Mouse (Mus musculus) MEL (cell line): Measurements from ENCODE around the gene Gon7. TPM values are rescaled to one million over a fixed set of nuclear protein-coding genes. Genes with fewer than 3 reads are reported as not detected.
A peak's percentile ranks its signal among the peaks of the same experiment; 100 is the strongest.

Source experiments
- DNase-seq: peaks from one replicate; pipeline ENCODE4 v3.0.0; 2011; ENCODE audit warnings: low read depth, low spot score
- H3K27ac ChIP-seq: 2 replicates; pipeline ENCODE4 v1.5.1; 2012; ENCODE audit warnings: low read depth, mild to moderate bottlenecking, control low read depth, low read length, moderate library complexity; ENCODE audit not compliant: control insufficient read depth
- H3K27me3 ChIP-seq, 2 experiments: fragments of 150-350 bp in 1 of 2; sonication (generic) in 1 of 2; 2 replicates each; pipeline ENCODE4 v1.6.1; 2012; ENCODE audit warnings: low read length in 2 of 2, mild to moderate bottlenecking in 2 of 2, improper control_type of control experiment in 1 of 2, moderate library complexity in 1 of 2; ENCODE audit not compliant: insufficient read depth in 2 of 2, control insufficient read depth in 1 of 2
- H3K36me3 ChIP-seq, 2 experiments: 2 replicates each; pipeline ENCODE4 v1.6.1; 2012 to 2014; ENCODE audit warnings: low read length in 2 of 2, improper control_type of control experiment in 1 of 2, inconsistent platforms in 1 of 2, mild to moderate bottlenecking in 1 of 2; ENCODE audit not compliant: insufficient read depth in 2 of 2, control insufficient read depth in 1 of 2
- H3K4me1 ChIP-seq, 2 experiments: fragments of 150-350 bp in 1 of 2; sonication (generic) in 1 of 2; 2 replicates each; pipeline ENCODE4 v1.6.1; 2012; ENCODE audit warnings: low read length in 2 of 2, improper control_type of control experiment in 1 of 2, mild to moderate bottlenecking in 1 of 2; ENCODE audit not compliant: insufficient read depth in 2 of 2, control insufficient read depth in 1 of 2
- H3K4me3 ChIP-seq, 2 experiments: fragments of 150-350 bp in 1 of 2; sonication (generic) in 1 of 2; 2 replicates each; pipeline ENCODE4 v1.5.1; 2012; ENCODE audit warnings: low read depth in 2 of 2, low read length in 2 of 2, mild to moderate bottlenecking in 2 of 2, moderate library complexity in 2 of 2, control low read depth in 1 of 2, improper control_type of control experiment in 1 of 2; ENCODE audit not compliant: control insufficient read depth in 1 of 2, insufficient read depth in 1 of 2
- H3K79me2 ChIP-seq: 2 replicates; pipeline ENCODE4 v1.6.1; 2012; ENCODE audit warnings: mild to moderate bottlenecking, low read length, moderate library complexity; ENCODE audit not compliant: control insufficient read depth, poor library complexity, insufficient read depth
- H3K9ac ChIP-seq: 2 replicates; pipeline ENCODE4 v1.6.1; 2012; ENCODE audit warnings: low read depth, mild to moderate bottlenecking, control low read depth, low read length, moderate library complexity; ENCODE audit not compliant: control insufficient read depth, poor library complexity, severe bottlenecking
- H3K9me3 ChIP-seq: fragments of 150-350 bp; sonication (generic); replicated peaks from 2 replicates; pipeline ENCODE4 v1.6.1; 2012; ENCODE audit warnings: mild to moderate bottlenecking, low read length, improper control_type of control experiment, moderate library complexity; ENCODE audit not compliant: insufficient read depth
- CHD1 ChIP-seq: IDR thresholded peaks from 2 replicates; pipeline ENCODE4 v1.6.1; 2012; ENCODE audit warnings: low read depth, mild to moderate bottlenecking, inconsistent platforms, low read length, improper control_type of control experiment
- CTCF ChIP-seq, 3 experiments: IDR thresholded peaks in 2 of 3; conservative IDR thresholded peaks in 1 of 3; 2 replicates each; pipeline ENCODE4 v1.5.1; 2011 to 2012; ENCODE audit warnings: low read length in 3 of 3, low read depth in 2 of 3, mild to moderate bottlenecking in 2 of 3, improper control_type of control experiment in 1 of 3, inconsistent platforms in 1 of 3, mixed read lengths in 1 of 3, moderate library complexity in 1 of 3; ENCODE audit not compliant: control insufficient read depth in 1 of 3, insufficient read depth in 1 of 3, poor library complexity in 1 of 3, severe bottlenecking in 1 of 3
- EP300 ChIP-seq, 2 experiments: IDR thresholded peaks; 2 replicates each; pipeline ENCODE4 v1.6.1; 2011; ENCODE audit warnings: improper control_type of control experiment in 2 of 2, low read length in 2 of 2, low read depth in 1 of 2, mild to moderate bottlenecking in 1 of 2
- GABPA ChIP-seq: IDR thresholded peaks from 2 replicates; pipeline ENCODE4 v1.6.1; 2012; ENCODE audit warnings: low read depth, mild to moderate bottlenecking, inconsistent platforms, low read length, improper control_type of control experiment, moderate library complexity
- MAFK ChIP-seq: IDR thresholded peaks from 2 replicates; pipeline ENCODE4 v1.6.1; 2011; ENCODE audit warnings: low read depth, mild to moderate bottlenecking, low read length, improper control_type of control experiment, borderline replicate concordance
- MAZ ChIP-seq: IDR thresholded peaks from 2 replicates; pipeline ENCODE4 v1.6.1; 2012; ENCODE audit warnings: low read depth, mild to moderate bottlenecking, inconsistent platforms, low read length, improper control_type of control experiment
- MXI1 ChIP-seq: IDR thresholded peaks from 2 replicates; pipeline ENCODE4 v1.6.1; 2011; ENCODE audit warnings: mild to moderate bottlenecking, low read depth, low read length, improper control_type of control experiment
- NELFE ChIP-seq: IDR thresholded peaks from 2 replicates; pipeline ENCODE4 v1.6.1; 2011; ENCODE audit warnings: low read depth, low read length, improper control_type of control experiment
- POLR2AphosphoS2 ChIP-seq: IDR thresholded peaks from 2 replicates; pipeline ENCODE4 v1.6.1; 2011; ENCODE audit warnings: low read length, improper control_type of control experiment
- RCOR1 ChIP-seq: IDR thresholded peaks from 2 replicates; pipeline ENCODE4 v1.6.1; 2012; ENCODE audit warnings: low read depth, mild to moderate bottlenecking, inconsistent platforms, low read length, improper control_type of control experiment
- TAL1 ChIP-seq: IDR thresholded peaks from 2 replicates; pipeline ENCODE4 v1.6.1; 2012; ENCODE audit warnings: mild to moderate bottlenecking, inconsistent platforms, low read length, moderate library complexity, mixed read lengths
- TCF12 ChIP-seq: IDR thresholded peaks from 2 replicates; pipeline ENCODE4 v1.6.1; 2014; ENCODE audit warnings: low read depth, mild to moderate bottlenecking, inconsistent platforms, low read length, improper control_type of control experiment, moderate library complexity
- USF1 ChIP-seq: IDR thresholded peaks from 2 replicates; pipeline ENCODE4 v1.6.1; 2014; ENCODE audit warnings: low read depth, mild to moderate bottlenecking, inconsistent platforms, low read length, improper control_type of control experiment, moderate library complexity
- ZMIZ1 ChIP-seq: IDR thresholded peaks from 2 replicates; pipeline ENCODE4 v1.6.1; 2012; ENCODE audit warnings: low read depth, mild to moderate bottlenecking, inconsistent platforms, low read length, improper control_type of control experiment, moderate library complexity
- polyA plus RNA-seq, 2 experiments: library from polyadenylated mRNA; stranded (reverse) in 1 of 2; unstranded in 1 of 2; fragments of >175 nt in 1 of 2; fragments of >200 nt in 1 of 2; gene quantifications; 2 replicates each; pipeline versions ENCODE4 v1.2.1 to v1.2.4; 2012; ENCODE audit warnings: low replicate concordance in 2 of 2, low read depth in 1 of 2; ENCODE audit not compliant: insufficient read length in 2 of 2, insufficient read depth in 1 of 2, missing spikeins in 1 of 2
- total RNA-seq: library from RNA; depleted of rRNA; stranded (reverse); fragments of 300-350 nt; gene quantifications from 2 replicates; pipeline ENCODE4 v1.2.3, GENCODE M21; 2012

Gene Gon7
- total and polyA plus RNA-seq, 3 experiments: 31.3 to 129 (median 33.0) TPM

DNA sequence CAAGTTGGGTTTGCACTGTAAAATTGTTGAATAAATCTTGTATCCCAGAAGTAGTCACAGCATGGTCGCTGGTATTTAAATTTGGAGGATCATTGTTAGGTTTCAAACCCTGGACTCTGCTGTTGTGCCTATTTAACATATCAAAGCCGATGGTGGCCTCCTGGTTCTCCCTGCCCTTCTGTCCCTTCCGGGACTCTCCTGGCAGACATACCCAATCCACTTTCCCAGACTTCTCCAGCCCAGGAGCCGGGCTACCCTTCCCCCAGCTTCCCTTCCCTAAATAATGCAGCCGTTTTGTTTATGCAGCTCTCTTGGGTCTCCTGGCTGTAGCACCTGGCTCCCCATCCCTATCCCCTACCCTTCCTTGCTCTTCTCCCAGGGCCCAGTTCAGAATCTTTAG is 1.3 kb upstream of the Gon7 start:
- Histone ChIP-seq H3K4me1 (peaks cover 0 to 11% of the 10 kb centered on the region in 2 experiments; a peak in 2 of 4 replicates), H3K4me3 (peak overlapping the region; percentile 71 to 94), H3K27ac (0 out of 2 replicates have a peak overlapping the region, but pooled peaks have one; percentile 52), H3K27me3 (no peaks in the 10 kb centered on the region), H3K9me3 (no peaks in the 10 kb centered on the region), H3K36me3 (peaks cover 8 to 33% of the 10 kb centered on the region in 2 experiments), H3K9ac (peak overlapping the region; percentile 87), H3K79me2 (peaks cover 52% of the 10 kb centered on the region)
- DNase-seq: no peak
- TF ChIP-seq MAFK (no peak), TAL1 (no peak), CHD1 (no peak), USF1 (no peak), ZMIZ1 (no peak), NELFE (no peak), POLR2AphosphoS2 (no peak), MXI1 (no peak), RCOR1 (no peak), GABPA (no peak), EP300 (IDR thresholded peaks at IDR 0.05; ENCODE audit: low read depth in 1 of 2, low read length in 2 of 2) (no peak), CTCF (IDR thresholded peaks at IDR 0.05 in 2 of 3, conservative IDR thresholded peaks at IDR 0.05 in 1 of 3; ENCODE audit: control insufficient read depth in 1 of 3, insufficient read depth in 1 of 3, low read depth in 2 of 3, low read length in 3 of 3, poor library complexity in 1 of 3, severe bottlenecking in 1 of 3) (no peak), TCF12 (no peak)

DNA sequence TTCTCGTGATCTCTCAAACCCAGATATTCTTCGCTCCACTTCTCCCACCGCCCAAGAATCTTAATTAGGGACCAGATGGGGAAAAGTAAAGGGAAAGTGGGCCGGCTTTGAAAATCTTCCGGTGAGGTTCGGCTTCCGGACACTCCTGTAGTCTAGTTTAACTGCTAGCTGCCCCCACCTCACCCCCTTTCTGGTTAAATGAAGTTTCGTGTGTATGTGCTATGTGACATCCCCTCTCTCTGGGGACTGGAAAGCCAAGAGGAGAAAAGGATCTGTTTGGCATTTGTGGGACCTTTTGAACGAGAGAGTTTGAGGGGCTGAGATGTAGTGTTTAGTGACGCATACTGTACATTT is 777 bp upstream of the Gon7 start, which contains the start of gene Gm20604:
TSS of gene Gm20604 (minus strand) at position 270 of the 354 bp plus-strand sequence.
- TF ChIP-seq POLR2AphosphoS2 (no peak), MAZ (peak; percentile 63; the same call in 1 of the 2 replicates)
- TF ChIP-seq, all 39 proteins: peak for 1
- DNase-seq: peak; percentile 55
- H3K36me3 ChIP-seq: peaks cover 6 to 33% of the 10 kb centered on the region in 2 experiments

More for the DNA sequence above, 777 bp upstream of the Gon7 start, which contains the start of gene Gm20604:
- Histone ChIP-seq H3K9ac (peak within 1 kb of the TSS; percentile 87), H3K79me2 (peaks cover 55% of the 10 kb centered on the region), H3K27ac (peak within 1 kb of the TSS; percentile 69), H3K4me1 (peaks cover 0 to 11% of the 10 kb centered on the region in 2 experiments; a peak in 2 of 4 replicates), H3K4me3 (peak within 1 kb of the TSS; percentile 85 to 94), H3K27me3 (no peaks in the 10 kb centered on the region), H3K9me3 (no peaks in the 10 kb centered on the region)
